Mouse (Mus musculus): ENCODE measurements around the gene Myo1h. TPM values are rescaled to one million over a fixed set of nuclear protein-coding genes. Genes with fewer than 3 reads are reported as not detected.

Myo1h gene
- polyA plus RNA-seq, 1 experiment from 2014 or later: 0.86 TPM

DNA sequence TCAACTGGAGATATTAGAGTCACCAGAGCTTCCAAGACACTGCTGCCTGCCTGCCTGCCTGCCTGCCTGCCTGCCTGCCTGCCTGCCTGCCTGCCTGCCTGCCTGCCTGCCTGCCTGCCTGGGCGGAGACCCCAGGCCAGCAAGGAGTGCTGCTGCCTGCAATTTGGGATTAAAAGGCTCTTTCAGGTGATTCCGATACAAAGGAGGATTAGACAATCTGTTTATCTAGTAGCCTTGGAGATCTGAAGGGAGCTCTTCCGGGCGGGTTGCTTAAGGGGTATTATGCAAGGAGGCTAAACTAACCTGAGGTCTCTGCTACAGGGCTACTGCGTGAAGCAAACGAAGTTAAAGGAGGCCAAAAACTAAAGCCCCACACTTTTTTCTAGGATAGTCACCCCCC is 90.0 kb downstream of the Myo1h start:
- Histone ChIP-seq H3K27ac (replicated peaks) (peak overlapping the region; percentile 92), H3K9me3 (no peaks in the 10 kb centered on the region), H3K4me2 (peak overlapping the region; percentile 95), H3K4me3 (peak overlapping the region; percentile 94), H3K9ac (peak overlapping the region; percentile 98), H3K4me1 (peaks cover 80% of the 10 kb centered on the region), H3K36me3 (peaks cover 33% of the 10 kb centered on the region), H3K27me3 (replicated peaks) (no peaks in the 10 kb centered on the region)
- 39% methylated on average over 6 of the region's 6 CpGs for WGBS
- ATAC-seq (ENCODE audit: extremely low read depth, insufficient number of reproducible peaks, low FRiP score, low TSS enrichment): no peak

DNA sequence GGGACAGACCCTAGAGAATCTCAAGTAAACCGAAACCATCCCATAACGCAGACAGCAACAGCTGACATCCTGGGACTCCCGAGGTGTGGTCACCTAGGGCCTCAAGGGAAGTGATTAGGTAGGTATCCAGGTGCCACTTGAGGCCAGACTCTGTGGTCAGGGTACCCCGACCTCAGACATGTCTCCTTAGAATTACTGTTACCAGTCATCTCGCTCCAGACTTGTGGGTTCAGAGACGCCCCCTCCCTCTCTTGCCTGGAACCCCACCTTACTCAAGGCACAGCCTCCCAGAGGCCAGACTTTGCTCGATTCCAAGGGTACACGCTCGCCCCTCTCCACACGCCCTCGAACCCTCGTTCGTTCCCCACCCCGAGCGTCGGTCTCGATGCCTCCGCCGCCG is 90.8 kb downstream of the Myo1h start:
- Histone ChIP-seq H3K27me3 (replicated peaks) (no peaks in the 10 kb centered on the region), H3K9ac (peak overlapping the region; percentile 98), H3K4me2 (peak overlapping the region; percentile 95), H3K4me3 (peak overlapping the region; percentile 94), H3K4me1 (peaks cover 72% of the 10 kb centered on the region), H3K27ac (replicated peaks) (peak overlapping the region; percentile 92), H3K9me3 (no peaks in the 10 kb centered on the region), H3K36me3 (peaks cover 33% of the 10 kb centered on the region)
- ATAC-seq (ENCODE audit: extremely low read depth, insufficient number of reproducible peaks, low FRiP score, low TSS enrichment): no peak
- 2% methylated on average over 20 of the region's 20 CpGs for WGBS

DNA sequence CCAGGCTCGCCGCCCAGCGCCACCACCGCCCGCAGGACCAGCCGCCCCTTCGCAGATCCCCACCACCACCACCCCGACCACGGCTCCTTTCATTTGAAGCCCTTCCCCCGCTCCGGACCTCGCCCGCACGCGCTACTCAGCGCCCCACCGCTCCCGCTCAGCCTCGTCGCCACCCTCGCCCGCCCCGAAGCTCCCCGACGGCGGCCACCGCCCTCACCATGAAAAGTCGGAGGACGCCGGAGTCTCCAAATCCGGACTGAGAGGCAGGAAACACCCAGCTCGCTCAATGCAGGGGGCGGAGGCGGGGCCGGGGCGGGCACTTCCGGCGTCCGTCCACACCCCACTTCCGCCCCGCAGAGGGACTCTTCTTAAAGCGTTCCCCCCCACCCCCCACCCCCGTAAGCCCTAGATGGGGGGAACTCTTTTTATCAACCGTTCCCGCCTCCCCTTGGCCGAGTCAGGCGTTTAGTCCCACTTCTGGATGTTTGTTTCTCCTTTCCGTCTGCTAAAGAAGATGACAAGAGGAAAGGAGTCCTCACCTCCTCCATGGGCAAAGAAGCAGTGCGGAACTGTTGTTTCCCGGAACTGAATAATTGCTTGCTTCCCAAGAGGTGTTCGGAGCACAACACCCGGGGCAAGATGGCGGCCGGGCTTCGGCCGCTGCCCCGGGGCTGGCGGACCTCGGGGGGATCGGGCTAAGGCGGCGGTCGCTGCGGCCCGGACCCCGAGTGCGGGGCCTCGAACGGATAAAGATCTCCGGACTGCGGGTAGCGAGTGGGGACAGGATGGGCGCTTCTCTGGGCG is 91.4 kb downstream of the Myo1h start, which contains the start of the genes Kctd10 and Ube3b:
Kctd10 (minus strand) TSS at position 300 of the 804 bp plus-strand sequence.
Ube3b (plus strand) TSS at position 399 of the 804 bp plus-strand sequence.
- H3K4me2 ChIP-seq: peak within 1 kb of the TSS; percentile 95
- H3K9ac ChIP-seq: peak within 1 kb of the TSS; percentile 98
- H3K36me3 ChIP-seq: peaks cover 36% of the 10 kb centered on the region
- peak within 1 kb of the TSS; percentile 94 for H3K4me3 ChIP-seq
- ATAC-seq (ENCODE audit: extremely low read depth, insufficient number of reproducible peaks, low FRiP score, low TSS enrichment): peak; percentile 88
- WGBS: under 1% methylated on average over 73 of the region's 74 CpGs
- H3K9me3 ChIP-seq: no peaks in the 10 kb centered on the region
- H3K27ac ChIP-seq (replicated peaks): peak within 1 kb of the TSS; percentile 92
- peaks cover 65% of the 10 kb centered on the region for H3K4me1 ChIP-seq
- H3K27me3 ChIP-seq (replicated peaks): no peaks in the 10 kb centered on the region

DNA sequence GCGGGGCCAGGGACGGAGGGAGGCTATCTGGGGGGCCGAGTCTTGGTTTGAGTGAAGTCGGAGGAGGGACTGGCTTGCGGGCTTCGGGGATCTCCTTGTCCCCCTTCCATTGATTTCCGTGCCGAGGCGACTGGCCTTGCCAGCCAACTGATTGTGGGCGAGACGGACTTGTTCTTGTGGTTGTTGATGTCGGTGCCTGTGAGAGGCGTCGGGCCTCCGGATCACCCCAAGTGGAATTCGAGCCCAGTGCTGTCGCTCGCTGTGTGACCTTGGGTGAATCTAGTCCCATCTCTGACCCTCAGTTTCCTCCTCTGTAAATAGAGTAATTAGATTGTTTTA is 92.0 kb downstream of the Myo1h start:
- H3K27me3 ChIP-seq (replicated peaks): no peaks in the 10 kb centered on the region
- WGBS: 0% methylated on average over 18 of the region's 18 CpGs

DNA sequence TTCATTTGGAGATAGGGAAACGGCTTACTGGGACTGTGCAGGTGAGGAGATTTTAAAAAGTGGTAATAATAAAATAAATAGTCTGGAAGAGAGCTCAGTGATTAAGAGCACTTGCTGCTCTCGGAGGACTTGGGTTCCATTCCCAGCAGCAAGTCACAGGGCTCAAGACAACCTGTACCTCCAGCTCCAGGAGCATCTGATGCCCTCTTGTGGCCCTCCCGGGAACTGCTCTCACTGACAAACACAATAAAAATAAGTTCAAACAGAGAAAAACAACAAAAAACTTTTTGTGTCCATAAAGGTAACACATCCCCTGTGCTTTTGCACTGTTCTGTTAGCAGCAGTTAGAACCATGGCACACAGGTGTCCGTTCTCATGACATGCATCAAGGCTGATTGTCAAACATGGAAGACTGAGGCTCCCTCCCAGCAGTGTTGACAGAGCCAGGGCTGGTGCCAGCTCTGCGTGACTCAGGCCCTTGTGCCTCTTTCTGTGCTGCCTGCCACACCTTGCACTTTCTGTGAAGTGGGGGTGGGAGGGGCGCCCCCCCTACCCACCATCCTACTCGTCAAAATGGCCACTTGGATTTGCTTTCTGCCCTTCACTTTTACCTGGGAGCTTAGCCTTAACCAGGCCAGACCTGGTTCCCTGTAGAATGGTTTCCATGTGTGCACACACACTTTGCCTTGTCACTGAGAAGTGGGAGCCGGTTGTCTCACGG is 94.4 kb downstream of the Myo1h start:
- Histone ChIP-seq H3K9ac (no peak overlapping the region), H3K27me3 (replicated peaks) (no peaks in the 10 kb centered on the region), H3K4me2 (no peak overlapping the region), H3K4me1 (peaks cover 36% of the 10 kb centered on the region), H3K27ac (replicated peaks) (no peak overlapping the region), H3K36me3 (peaks cover 53% of the 10 kb centered on the region), H3K9me3 (no peaks in the 10 kb centered on the region), H3K4me3 (no peak overlapping the region)
- 72% methylated on average over 9 of the region's 9 CpGs for WGBS
- no peak for ATAC-seq (ENCODE audit: extremely low read depth, insufficient number of reproducible peaks, low FRiP score, low TSS enrichment)

More for the DNA sequence above, 92.0 kb downstream of the Myo1h start:
- Histone ChIP-seq H3K36me3 (peaks cover 36% of the 10 kb centered on the region), H3K4me1 (peaks cover 60% of the 10 kb centered on the region), H3K9ac (peak overlapping the region; percentile 98), H3K27ac (replicated peaks) (peak overlapping the region; percentile 92), H3K4me2 (peak overlapping the region; percentile 95), H3K4me3 (peak overlapping the region; percentile 94), H3K9me3 (no peaks in the 10 kb centered on the region)
- no peak for ATAC-seq (ENCODE audit: extremely low read depth, insufficient number of reproducible peaks, low FRiP score, low TSS enrichment)

DNA sequence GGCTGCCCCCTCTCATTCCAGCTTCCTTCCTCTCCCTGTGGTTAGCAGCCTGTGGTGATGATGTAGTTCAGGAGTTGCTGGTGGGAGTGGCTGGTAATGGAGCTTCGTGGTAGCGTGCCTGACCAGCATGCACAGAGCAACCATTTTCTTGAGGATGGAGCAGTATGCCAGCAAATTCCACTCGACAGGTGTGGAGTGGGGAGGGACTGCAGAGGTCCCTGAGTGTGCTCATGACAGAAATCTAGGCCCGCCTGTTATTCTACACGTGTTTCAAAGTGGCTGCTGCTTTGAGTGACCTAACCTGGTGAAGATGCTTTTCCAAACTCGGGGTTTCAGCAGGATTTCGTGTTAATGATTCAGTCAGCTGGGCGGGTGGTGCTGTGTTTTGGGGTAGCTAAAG is 95.5 kb downstream of the Myo1h start:
- Histone ChIP-seq H3K4me2 (no peak overlapping the region), H3K4me1 (peaks cover 25% of the 10 kb centered on the region), H3K36me3 (peaks cover 64% of the 10 kb centered on the region), H3K27ac (replicated peaks) (no peak overlapping the region), H3K4me3 (no peak overlapping the region), H3K27me3 (replicated peaks) (no peaks in the 10 kb centered on the region), H3K9ac (no peak overlapping the region), H3K9me3 (no peaks in the 10 kb centered on the region)
- no peak for ATAC-seq (ENCODE audit: extremely low read depth, insufficient number of reproducible peaks, low FRiP score, low TSS enrichment)
- 89% methylated on average over 8 of the region's 8 CpGs for WGBS

DNA sequence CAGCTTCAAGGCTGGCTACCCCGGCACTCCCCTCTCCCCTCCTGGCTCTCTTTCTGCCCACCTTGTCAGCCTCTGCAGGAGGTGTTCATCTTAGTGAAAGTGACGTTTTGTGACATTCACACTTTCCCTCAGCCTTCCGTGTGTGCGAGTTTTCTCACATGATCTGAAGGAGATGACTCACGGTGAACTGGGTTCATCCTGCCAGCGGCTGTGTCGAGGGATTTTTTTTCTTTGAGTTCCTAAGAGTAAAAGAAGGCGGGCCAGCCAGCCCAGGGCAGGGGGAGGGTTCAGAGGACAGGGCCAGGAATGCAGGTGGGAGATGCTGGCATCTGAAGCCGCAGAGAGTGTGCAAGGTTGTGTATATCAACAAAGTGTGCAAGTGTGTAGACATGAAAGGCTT is 104.2 kb downstream of the Myo1h start:
- H3K9me3 ChIP-seq: no peaks in the 10 kb centered on the region
- H3K27me3 ChIP-seq (replicated peaks): no peaks in the 10 kb centered on the region
- H3K4me3 ChIP-seq: no peak overlapping the region
- no peak overlapping the region for H3K27ac ChIP-seq (replicated peaks)
- H3K4me2 ChIP-seq: no peak overlapping the region
- no peak overlapping the region for H3K9ac ChIP-seq
- peaks cover 95% of the 10 kb centered on the region for H3K36me3 ChIP-seq
- no peaks in the 10 kb centered on the region for H3K4me1 ChIP-seq
- WGBS: 82% methylated on average over 9 of the region's 9 CpGs
- no peak for ATAC-seq (ENCODE audit: extremely low read depth, insufficient number of reproducible peaks, low FRiP score, low TSS enrichment)

DNA sequence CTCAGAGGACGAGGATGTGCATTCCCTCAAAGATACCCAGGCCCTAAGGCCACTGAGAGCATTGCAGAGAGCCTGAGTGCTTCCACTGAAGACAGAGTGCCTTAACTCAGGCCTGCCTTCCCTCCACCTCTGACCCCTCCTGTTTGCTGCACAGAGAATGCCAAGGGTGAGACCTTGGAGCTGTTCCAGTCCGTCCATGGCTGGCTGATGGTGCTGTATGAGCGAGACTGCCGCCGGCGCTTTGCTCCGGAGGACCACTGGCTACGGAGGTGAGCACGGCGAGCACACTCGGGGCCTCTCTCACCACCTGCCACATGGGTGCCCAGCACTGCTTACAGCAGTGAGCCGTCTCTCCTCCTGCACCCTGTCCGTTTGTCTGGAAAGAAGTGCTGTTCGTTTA is 117.6 kb downstream of the Myo1h start:
- no peaks in the 10 kb centered on the region for H3K4me1 ChIP-seq
- no peak overlapping the region for H3K4me2 ChIP-seq
- no peak overlapping the region for H3K4me3 ChIP-seq
- no peak for ATAC-seq (ENCODE audit: extremely low read depth, insufficient number of reproducible peaks, low FRiP score, low TSS enrichment)
- no peak overlapping the region for H3K9ac ChIP-seq
- peaks cover 100% of the 10 kb centered on the region for H3K36me3 ChIP-seq
- H3K27ac ChIP-seq (replicated peaks): no peak overlapping the region
- H3K9me3 ChIP-seq: no peaks in the 10 kb centered on the region
- H3K27me3 ChIP-seq (replicated peaks): no peaks in the 10 kb centered on the region
- WGBS: 86% methylated on average over 14 of the region's 14 CpGs

DNA sequence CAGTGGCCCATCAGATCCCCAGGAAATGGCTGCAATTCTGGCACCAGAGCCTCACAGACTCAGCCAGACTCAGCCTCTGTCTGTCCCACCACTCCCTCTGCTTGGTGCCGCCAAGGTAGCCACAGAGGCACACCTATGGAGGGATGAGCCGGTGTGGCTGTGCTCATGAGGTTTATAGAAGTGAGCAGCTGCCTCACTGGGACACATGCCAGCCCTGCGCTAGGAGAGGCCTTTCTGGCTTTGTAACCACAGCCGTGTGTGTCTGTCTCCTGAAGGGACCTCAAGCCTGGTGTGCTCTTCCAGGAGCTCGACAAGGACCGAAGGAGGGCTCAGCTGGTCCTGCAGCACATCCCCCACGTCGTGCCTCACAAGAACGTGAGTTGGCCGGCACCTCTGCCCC is 118.3 kb downstream of the Myo1h start:
- Histone ChIP-seq H3K36me3 (peaks cover 100% of the 10 kb centered on the region), H3K27me3 (replicated peaks) (no peaks in the 10 kb centered on the region), H3K4me3 (no peak overlapping the region), H3K9ac (no peak overlapping the region), H3K27ac (replicated peaks) (no peak overlapping the region), H3K9me3 (no peaks in the 10 kb centered on the region), H3K4me1 (peaks cover 7% of the 10 kb centered on the region), H3K4me2 (no peak overlapping the region)
- ATAC-seq (ENCODE audit: extremely low read depth, insufficient number of reproducible peaks, low FRiP score, low TSS enrichment): no peak
- 89% methylated on average over 10 of the region's 10 CpGs for WGBS

DNA sequence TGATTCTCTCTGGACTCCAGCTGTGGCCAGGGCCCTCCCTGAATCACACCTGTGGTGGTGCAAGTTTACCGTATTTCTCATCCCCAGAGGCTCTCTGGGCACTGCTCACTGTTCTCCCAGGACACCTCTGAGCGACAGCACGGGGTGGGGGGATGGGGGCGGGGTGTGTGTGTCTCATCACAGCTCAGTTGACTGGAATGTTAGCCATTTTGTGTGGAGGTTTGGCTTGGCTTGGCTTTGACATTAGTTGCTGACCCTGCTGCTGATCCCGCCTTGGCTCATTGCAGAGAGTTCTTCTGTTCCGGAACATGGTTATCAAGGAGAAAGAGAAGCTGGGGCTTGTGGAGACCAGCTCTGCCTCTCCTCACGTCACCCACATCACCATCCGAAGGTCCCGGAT is 118.8 kb downstream of the Myo1h start:
- no peak for ATAC-seq (ENCODE audit: extremely low read depth, insufficient number of reproducible peaks, low FRiP score, low TSS enrichment)
- H3K27me3 ChIP-seq (replicated peaks): no peaks in the 10 kb centered on the region
- H3K4me1 ChIP-seq: peaks cover 12% of the 10 kb centered on the region
- no peak overlapping the region for H3K9ac ChIP-seq
- no peak overlapping the region for H3K4me2 ChIP-seq
- H3K36me3 ChIP-seq: peaks cover 100% of the 10 kb centered on the region
- H3K27ac ChIP-seq (replicated peaks): no peak overlapping the region
- 75% methylated on average over 9 of the region's 9 CpGs for WGBS
- H3K4me3 ChIP-seq: no peak overlapping the region
- H3K9me3 ChIP-seq: no peaks in the 10 kb centered on the region

DNA sequence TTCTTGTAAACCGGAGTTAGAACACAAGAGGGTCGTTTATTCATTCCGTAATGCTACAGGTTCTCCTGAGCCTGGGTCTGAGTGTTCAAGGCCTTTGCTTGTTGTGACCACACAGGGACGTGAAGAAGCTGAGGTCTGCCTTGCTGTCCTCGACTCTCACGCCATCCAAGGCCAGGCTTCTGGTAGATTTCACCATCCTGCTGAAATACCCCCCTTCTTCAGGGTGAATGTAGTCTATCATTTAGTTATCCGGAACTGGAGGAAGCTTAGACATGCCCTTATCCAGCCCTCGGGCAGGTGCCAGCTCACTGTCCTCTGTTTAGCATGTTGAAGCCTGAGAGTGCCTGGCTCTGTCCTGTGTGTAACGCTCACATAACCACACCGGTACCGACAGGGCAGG is 119.9 kb downstream of the Myo1h start:
- no peaks in the 10 kb centered on the region for H3K27me3 ChIP-seq (replicated peaks)
- WGBS: 88% methylated on average over 11 of the region's 11 CpGs
- H3K4me1 ChIP-seq: peaks cover 22% of the 10 kb centered on the region

More for the DNA sequence above, 119.9 kb downstream of the Myo1h start:
- Histone ChIP-seq H3K4me3 (no peak overlapping the region), H3K36me3 (peaks cover 93% of the 10 kb centered on the region), H3K9ac (no peak overlapping the region), H3K9me3 (no peaks in the 10 kb centered on the region), H3K4me2 (no peak overlapping the region), H3K27ac (replicated peaks) (no peak overlapping the region)
- ATAC-seq (ENCODE audit: extremely low read depth, insufficient number of reproducible peaks, low FRiP score, low TSS enrichment): no peak
